Mouse (Mus musculus): Measurements from ENCODE around the gene Fgf15. TPM values are rescaled to one million over a fixed set of nuclear protein-coding genes. Genes with fewer than 3 reads are reported as not detected.
A peak's percentile ranks its signal among the peaks of the same experiment; 100 is the strongest.

Fgf15 gene
- polyA plus RNA-seq, 1 experiment: not detected

- Histone ChIP-seq H3K4me3 (no peak overlapping the region), H3K36me3 (ENCODE audit: control insufficient read depth, insufficient read depth) (no peaks in the 10 kb centered on the region), H3K79me2 (ENCODE audit: control insufficient read depth, insufficient read depth) (peaks cover 26% of the 10 kb centered on the region), H3ac (ENCODE audit: control insufficient read depth, insufficient read length) (no peak overlapping the region), H3K27me3 (ENCODE audit: control insufficient read depth, insufficient read depth, insufficient read length) (no peaks in the 10 kb centered on the region), H3K4me2 (ENCODE audit: low read depth) (no peak overlapping the region)
- no peak for TF ChIP-seq MYOD1 (IDR thresholded peaks at IDR 0.05; ENCODE audit: control insufficient read depth in 1 of 3, insufficient read length in 2 of 3, low read depth in 2 of 3)
- no peak for TF ChIP-seq SRF (IDR thresholded peaks at IDR 0.05; ENCODE audit: control insufficient read depth, insufficient read length, low read depth)
- no peak for TF ChIP-seq MYOG (IDR thresholded peaks at IDR 0.05; ENCODE audit: control insufficient read depth in 1 of 3, insufficient read depth in 1 of 3, insufficient read length in 2 of 3, low read depth in 2 of 3)
- TF ChIP-seq TCF3 (IDR thresholded peaks at IDR 0.05; ENCODE audit: insufficient read length, low read depth): no peak
- no peak for TF ChIP-seq E2F4 (IDR thresholded peaks at IDR 0.05; ENCODE audit: insufficient read depth)
- no peak for TF ChIP-seq MAX (IDR thresholded peaks at IDR 0.05; ENCODE audit: low read depth)
- no peak for TF ChIP-seq TCF12 (IDR thresholded peaks at IDR 0.05; ENCODE audit: insufficient read depth, poor library complexity, severe bottlenecking)
- no peak for TF ChIP-seq CEBPB (IDR thresholded peaks at IDR 0.05; ENCODE audit: insufficient read depth, poor library complexity, severe bottlenecking)
- no peak for TF ChIP-seq USF1 (IDR thresholded peaks at IDR 0.05; ENCODE audit: low read depth)
Observed at GRCm38 (mm10) chr7:144936311-144936880, 40.1 kb downstream of the Fgf15 start.

GRCm38 (mm10) chr7:144937490-144937889 lies 41.2 kb downstream of the Fgf15 start:
- Histone ChIP-seq H3K79me2 (ENCODE audit: control insufficient read depth, insufficient read depth) (peaks cover 26% of the 10 kb centered on the region), H3K4me2 (ENCODE audit: low read depth) (peak overlapping the region; percentile 94), H3K27me3 (ENCODE audit: control insufficient read depth, insufficient read depth, insufficient read length) (no peaks in the 10 kb centered on the region), H3K36me3 (ENCODE audit: control insufficient read depth, insufficient read depth) (no peaks in the 10 kb centered on the region), H3ac (ENCODE audit: control insufficient read depth, insufficient read length) (peak overlapping the region; percentile 21), H3K4me3 (peak overlapping the region; percentile 71)
- TF ChIP-seq POLR2AphosphoS2 (IDR thresholded peaks at IDR 0.05; ENCODE audit: insufficient read length, low read depth) (peak; percentile 62), POLR2A (IDR thresholded peaks at IDR 0.05; ENCODE audit: insufficient read length, low read depth) (peak; percentile 63), E2F4 (IDR thresholded peaks at IDR 0.05; ENCODE audit: insufficient read depth) (no peak), MYOD1 (IDR thresholded peaks at IDR 0.05; ENCODE audit: control insufficient read depth in 1 of 3, insufficient read length in 2 of 3, low read depth in 2 of 3) (no peak), TCF12 (IDR thresholded peaks at IDR 0.05; ENCODE audit: insufficient read depth, poor library complexity, severe bottlenecking) (no peak), REST (IDR thresholded peaks at IDR 0.05; ENCODE audit: insufficient read depth, insufficient read length) (no peak), MYOG (IDR thresholded peaks at IDR 0.05; ENCODE audit: control insufficient read depth in 1 of 3, insufficient read depth in 1 of 3, insufficient read length in 2 of 3, low read depth in 2 of 3) (no peak), TCF3 (IDR thresholded peaks at IDR 0.05; ENCODE audit: insufficient read length, low read depth) (no peak)

GRCm38 (mm10) chr7:144937899-144938517 lies 41.7 kb downstream of the Fgf15 start:
- Histone ChIP-seq H3K27me3 (ENCODE audit: control insufficient read depth, insufficient read depth, insufficient read length) (no peaks in the 10 kb centered on the region), H3K79me2 (ENCODE audit: control insufficient read depth, insufficient read depth) (peaks cover 26% of the 10 kb centered on the region), H3K36me3 (ENCODE audit: control insufficient read depth, insufficient read depth) (no peaks in the 10 kb centered on the region), H3K4me2 (ENCODE audit: low read depth) (peak overlapping the region; percentile 94), H3ac (ENCODE audit: control insufficient read depth, insufficient read length) (peak overlapping the region; percentile 21), H3K4me3 (peak overlapping the region; percentile 71)
- no peak for TF ChIP-seq CEBPB (IDR thresholded peaks at IDR 0.05; ENCODE audit: insufficient read depth, poor library complexity, severe bottlenecking)
- TF ChIP-seq SRF (IDR thresholded peaks at IDR 0.05; ENCODE audit: control insufficient read depth, insufficient read length, low read depth): no peak
- no peak for TF ChIP-seq USF1 (IDR thresholded peaks at IDR 0.05; ENCODE audit: low read depth)
- TF ChIP-seq E2F4 (IDR thresholded peaks at IDR 0.05; ENCODE audit: insufficient read depth): no peak
- no peak for TF ChIP-seq MYOD1 (IDR thresholded peaks at IDR 0.05; ENCODE audit: control insufficient read depth in 1 of 3, insufficient read length in 2 of 3, low read depth in 2 of 3)
- TF ChIP-seq MAX (IDR thresholded peaks at IDR 0.05; ENCODE audit: low read depth): no peak
- TF ChIP-seq MYOG (IDR thresholded peaks at IDR 0.05; ENCODE audit: control insufficient read depth in 1 of 3, insufficient read depth in 1 of 3, insufficient read length in 2 of 3, low read depth in 2 of 3): no peak

GRCm38 (mm10) chr7:144938661-144939343 lies 42.5 kb downstream of the Fgf15 start:
- H3K4me2 ChIP-seq (ENCODE audit: low read depth): peak overlapping the region; percentile 94

More at GRCm38 (mm10) chr7:144938661-144939343, 42.5 kb downstream of the Fgf15 start:
- TF ChIP-seq MAX (IDR thresholded peaks at IDR 0.05; ENCODE audit: low read depth): no peak
- TF ChIP-seq REST (IDR thresholded peaks at IDR 0.05; ENCODE audit: insufficient read depth, insufficient read length): no peak
- no peak for TF ChIP-seq MYOG (IDR thresholded peaks at IDR 0.05; ENCODE audit: control insufficient read depth in 1 of 3, insufficient read depth in 1 of 3, insufficient read length in 2 of 3, low read depth in 2 of 3)
- no peak for TF ChIP-seq MYOD1 (IDR thresholded peaks at IDR 0.05; ENCODE audit: control insufficient read depth in 1 of 3, insufficient read length in 2 of 3, low read depth in 2 of 3)
- no peak for TF ChIP-seq TCF12 (IDR thresholded peaks at IDR 0.05; ENCODE audit: insufficient read depth, poor library complexity, severe bottlenecking)
- no peak for TF ChIP-seq SRF (IDR thresholded peaks at IDR 0.05; ENCODE audit: control insufficient read depth, insufficient read length, low read depth)
- no peak for TF ChIP-seq POLR2AphosphoS2 (IDR thresholded peaks at IDR 0.05; ENCODE audit: insufficient read length, low read depth)
- no peak for TF ChIP-seq TCF3 (IDR thresholded peaks at IDR 0.05; ENCODE audit: insufficient read length, low read depth)
- TF ChIP-seq E2F4 (IDR thresholded peaks at IDR 0.05; ENCODE audit: insufficient read depth): no peak
- TF ChIP-seq POLR2A (IDR thresholded peaks at IDR 0.05; ENCODE audit: insufficient read length, low read depth): no peak
- no peak for TF ChIP-seq USF1 (IDR thresholded peaks at IDR 0.05; ENCODE audit: low read depth)
- no peak for TF ChIP-seq CEBPB (IDR thresholded peaks at IDR 0.05; ENCODE audit: insufficient read depth, poor library complexity, severe bottlenecking)
- H3K27me3 ChIP-seq (ENCODE audit: control insufficient read depth, insufficient read depth, insufficient read length): no peaks in the 10 kb centered on the region
- H3K36me3 ChIP-seq (ENCODE audit: control insufficient read depth, insufficient read depth): no peaks in the 10 kb centered on the region
- H3ac ChIP-seq (ENCODE audit: control insufficient read depth, insufficient read length): peak overlapping the region; percentile 12
- peak overlapping the region; percentile 71 for H3K4me3 ChIP-seq
- peaks cover 26% of the 10 kb centered on the region for H3K79me2 ChIP-seq (ENCODE audit: control insufficient read depth, insufficient read depth)
